Mouse (Mus musculus) kidney, postnatal 0 days (tissue): Measurements from ENCODE around the gene Rdh7. TPM values are rescaled to one million over a fixed set of nuclear protein-coding genes. Genes with fewer than 3 reads are reported as not detected.
"Not testable (repeated sequence)": the region's sequence is repeated elsewhere in the genome, so short reads cannot be mapped to it uniquely, and the experiment has no call there.

Experiments
- ATAC-seq: fragments of 200-750 bp; cut with Nextera tagmentation; replicated peaks from 2 replicates; pipeline ENCODE4 v1.8.0; 2017; ENCODE audit warnings: low read depth, moderate number of reproducible peaks, moderate TSS enrichment, moderate library complexity; ENCODE audit not compliant: low FRiP score
- DNase-seq: peaks from one replicate; pipeline ENCODE4 v3.0.0-alpha.2; 2016; ENCODE audit warnings: low spot score
- H3K27ac ChIP-seq: fragments of 300-500 bp; sonication (generic); 2 replicates; pipeline ENCODE4 v1.5.1; 2014; ENCODE audit warnings: mild to moderate bottlenecking
- H3K27me3 ChIP-seq: fragments of 300-500 bp; sonication (generic); 2 replicates; pipeline ENCODE4 v1.6.1; 2014; ENCODE audit warnings: low read length, mixed read lengths; ENCODE audit not compliant: insufficient read depth
- H3K36me3 ChIP-seq: fragments of 300-500 bp; sonication (generic); 2 replicates; pipeline ENCODE4 v1.6.1; 2014; ENCODE audit warnings: low read length, mixed read lengths; ENCODE audit not compliant: insufficient read depth
- H3K4me1 ChIP-seq: fragments of 300-500 bp; sonication (generic); replicated peaks from 2 replicates; pipeline ENCODE4 v1.6.1; 2014; ENCODE audit warnings: antibody characterized with exemption, low read length, mixed read lengths; ENCODE audit not compliant: insufficient read depth
- H3K4me2 ChIP-seq: fragments of 300-500 bp; sonication (generic); 2 replicates; pipeline ENCODE4 v1.6.1; 2014; ENCODE audit warnings: mild to moderate bottlenecking, low read length, moderate library complexity, mixed read lengths
- H3K4me3 ChIP-seq: fragments of 300-500 bp; sonication (generic); replicated peaks from 2 replicates; pipeline ENCODE4 v1.5.1; 2014; ENCODE audit warnings: low read depth, low read length
- H3K9ac ChIP-seq: fragments of 300-500 bp; sonication (generic); 2 replicates; pipeline ENCODE4 v1.6.1; 2014; ENCODE audit warnings: low read depth, low read length
- H3K9me3 ChIP-seq: fragments of 300-500 bp; sonication (generic); replicated peaks from 2 replicates; pipeline ENCODE4 v1.6.1; 2016; ENCODE audit warnings: low read length, inconsistent platforms, mixed read lengths
- CTCF ChIP-seq: IDR thresholded peaks from 2 replicates; pipeline ENCODE4 v1.5.1; 2016; ENCODE audit warnings: antibody characterized with exemption, low read depth, mild to moderate bottlenecking, moderate library complexity
- WGBS: fragments of 180-500 bp; shearing (Covaris S2); extraction: QIAGEN DNeasy Blood & Tissue Kit; methylation state at CpG from one replicate; pipeline ENCODE4 v1.1.7; 2014; 5-methylcytosine and 5-hydroxymethylcytosine counted together
- polyA plus RNA-seq: library from polyadenylated mRNA; unstranded; fragments of >200 nt; fragmentation: Nextera tagmentation; extraction: Ambion mirVana; gene quantifications from 2 replicates; pipeline ENCODE4 v1.2.1, GENCODE M21; 2015

Rdh7 gene
- polyA plus RNA-seq, 1 experiment from 2014 or later = 0.21 TPM

- Histone ChIP-seq H3K4me2 (no peak overlapping the region), H3K9ac (no peak overlapping the region), H3K36me3 (no peaks in the 10 kb centered on the region), H3K4me1 (0 out of 2 replicates have a peak, but pooled peaks cover 6% of the 10 kb centered on the region), H3K27ac (peak overlapping the region; percentile 73; the same call in 1 of the 2 replicates), H3K9me3 (no peaks in the 10 kb centered on the region; the same call in 1 of the 2 replicates), H3K27me3 (no peaks in the 10 kb centered on the region), H3K4me3 (no peak overlapping the region)
- 50% methylated on average over 5 of the region's 5 CpGs for WGBS
- ATAC-seq (no peak), DNase-seq (peak; percentile 52)
- no peak for TF ChIP-seq CTCF
These were observed 53.3 kb downstream of the Rdh7 start for GRCm38 (mm10) chr10:127835292-127835691.

GRCm38 (mm10) chr10:127834186-127834585, 54.4 kb downstream of the Rdh7 start:
- H3K9me3 ChIP-seq, H3K4me1 ChIP-seq, H3K4me3 ChIP-seq, H3K9ac ChIP-seq, DNase-seq, H3K4me2 ChIP-seq, ATAC-seq, H3K27me3 ChIP-seq, H3K36me3 ChIP-seq: not testable (repeated sequence)
- WGBS = 95% methylated on average over 1 of the region's 1 CpGs
- peak overlapping the region; percentile 73; the same call in 1 of the 2 replicates for H3K27ac ChIP-seq

Other genes with a start within 250 kb of the Rdh7 start
- 26.2 and 27.0 TPM in 2 replicates for gene Stat6, start 245.8 kb downstream of the Rdh7 start, polyA plus RNA-seq
- 6.6 and 6.9 TPM in 2 replicates for gene Nemp1, start 221.9 kb downstream of the Rdh7 start, polyA plus RNA-seq
- gene Nab2, start 220.2 kb downstream of the Rdh7 start, polyA plus RNA-seq = 21.5 and 24.3 TPM in 2 replicates
- 0.07 and 0.18 TPM in 2 replicates for gene Myo1a, start 183.6 kb downstream of the Rdh7 start, polyA plus RNA-seq
- 2.5 and 2.6 TPM in 2 replicates for gene Tac2, start 164.3 kb downstream of the Rdh7 start, polyA plus RNA-seq
- gene Zbtb39, start 149.3 kb downstream of the Rdh7 start, polyA plus RNA-seq = 2.8 and 3.0 TPM in 2 replicates
- 8.3 and 8.9 TPM in 2 replicates for gene Gpr182, start 137.1 kb downstream of the Rdh7 start, polyA plus RNA-seq
- gene Rdh1, start 129.1 kb downstream of the Rdh7 start, polyA plus RNA-seq = 0.21 and 0.28 TPM in 2 replicates
- gene Rdh16f1, start 129.0 kb downstream of the Rdh7 start, polyA plus RNA-seq = 0.87 and 0.98 TPM in 2 replicates
- not detected in 2 replicates for gene Rdh9, start 112.4 kb downstream of the Rdh7 start, polyA plus RNA-seq
- 12.7 and 13.1 TPM in 2 replicates for gene Rdh16, start 87.7 kb downstream of the Rdh7 start, polyA plus RNA-seq
- 11.4 and 12.6 TPM in 2 replicates for gene Rdh19, start 38.9 kb downstream of the Rdh7 start, polyA plus RNA-seq
- gene Rdh16f2, start 22.3 kb downstream of the Rdh7 start, polyA plus RNA-seq = 2.1 and 2.3 TPM in 2 replicates
- gene Sdr9c7, start 9.7 kb upstream of the Rdh7 start, polyA plus RNA-seq = not detected in 2 replicates
- gene Hsd17b6, start 118.8 kb upstream of the Rdh7 start, polyA plus RNA-seq = not detected in 2 replicates
- gene Prim1, start 126.4 kb upstream of the Rdh7 start, polyA plus RNA-seq = 43.9 and 53.2 TPM in 2 replicates
- gene Naca, start 146.8 kb upstream of the Rdh7 start, polyA plus RNA-seq = 769 and 820 TPM in 2 replicates
- gene Ptges3, start 170.1 kb upstream of the Rdh7 start, polyA plus RNA-seq = 467 and 468 TPM in 2 replicates
- gene Atp5b, start 194.5 kb upstream of the Rdh7 start, polyA plus RNA-seq = 3,631 and 3,848 TPM in 2 replicates
- gene Baz2a, start 202.8 kb upstream of the Rdh7 start, polyA plus RNA-seq = 9.8 and 11.3 TPM in 2 replicates